Mouse (Mus musculus) small intestine, adult 2 months (tissue): ENCODE measurements at regions not wholly inside any gene's neighbourhood (a gene's known extent, or its start where the extent isn't known, plus 50 kb on each side); places are given as distances from the start of the nearest gene placed in this dataset.

Source experiments
- H3K27ac ChIP-seq: fragments of 200-500 bp; 2 replicates; pipeline ENCODE4 v1.5.1; 2012; ENCODE audit warnings: low read depth, low read length, control low read depth, inconsistent platforms; ENCODE audit not compliant: insufficient read depth
- H3K27me3 ChIP-seq: fragments of 200-500 bp; 2 replicates; pipeline ENCODE4 v1.6.1; 2012; ENCODE audit warnings: mild to moderate bottlenecking, moderate library complexity, low read length, inconsistent platforms; ENCODE audit not compliant: control insufficient read depth, insufficient read depth
- H3K36me3 ChIP-seq: fragments of 200-500 bp; 2 replicates; pipeline ENCODE4 v1.6.1; 2012; ENCODE audit warnings: mild to moderate bottlenecking, low read length, control low read depth, inconsistent platforms; ENCODE audit not compliant: control insufficient read depth, insufficient read depth
- H3K4me1 ChIP-seq: fragments of 200-500 bp; 2 replicates; pipeline ENCODE4 v1.6.1; 2012; ENCODE audit warnings: low read length, inconsistent platforms, mixed read lengths; ENCODE audit not compliant: control insufficient read depth, insufficient read depth, insufficient read length
- H3K4me3 ChIP-seq: fragments of 200-500 bp; 2 replicates; pipeline ENCODE4 v1.5.1; 2012; ENCODE audit warnings: low read depth, mild to moderate bottlenecking, control low read depth, inconsistent platforms, low read length, moderate library complexity
- CTCF ChIP-seq: fragments of 200-500 bp; IDR thresholded peaks from 2 replicates; pipeline ENCODE4 v1.5.1; 2012; ENCODE audit warnings: low read depth, mild to moderate bottlenecking, control low read depth, inconsistent platforms, low read length, moderate library complexity, mixed read lengths; ENCODE audit not compliant: insufficient replicate concordance, insufficient read length; ENCODE audit errors: extremely low read depth
- POLR2A ChIP-seq: fragments of 200-500 bp; IDR thresholded peaks from 2 replicates; pipeline ENCODE4 v1.6.1; 2012; ENCODE audit warnings: low read depth, mild to moderate bottlenecking, control low read depth, inconsistent platforms, low read length, moderate library complexity
- WGBS: fragments of 180-500 bp; shearing (Covaris S2); methylation state at CpG from one replicate; pipeline ENCODE4 v1.1.7; 2018; 5-methylcytosine and 5-hydroxymethylcytosine counted together

DNA sequence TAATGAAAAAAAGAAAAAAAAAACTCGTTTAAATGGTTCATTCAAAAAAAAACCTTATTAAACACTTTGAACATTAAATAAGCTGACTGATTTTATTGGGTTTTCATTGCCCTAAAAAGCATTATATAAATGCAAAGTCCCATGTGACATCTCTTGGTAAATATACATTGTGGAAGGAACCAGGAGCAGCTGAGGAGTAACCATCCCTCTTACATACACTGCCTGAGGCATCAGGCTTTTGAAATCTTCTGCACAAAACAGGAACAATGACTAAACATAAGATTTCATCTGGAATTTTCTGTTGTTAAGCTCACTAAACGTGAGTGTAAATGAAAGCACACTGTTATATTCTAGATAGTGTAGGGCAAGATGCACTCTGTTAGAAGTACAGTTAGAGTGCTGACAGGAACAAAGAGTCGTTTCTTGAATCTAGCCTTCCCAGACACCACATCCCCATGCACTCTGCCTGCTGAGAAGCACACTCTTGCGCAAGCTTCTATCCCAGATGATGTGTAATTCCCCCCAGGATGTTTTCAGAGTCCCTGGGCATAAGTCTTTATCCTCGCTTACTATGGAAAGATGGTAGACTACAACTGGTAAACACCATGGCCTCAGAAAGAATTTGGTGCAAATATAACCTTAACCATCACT, 125.0 kb upstream of the BC052040 start:
- Histone ChIP-seq H3K27me3 (no peaks in the 10 kb centered on the region), H3K4me1 (no peaks in the 10 kb centered on the region), H3K4me3 (no peak overlapping the region), H3K27ac (no peak overlapping the region), H3K36me3 (no peaks in the 10 kb centered on the region)
- TF ChIP-seq CTCF (no peak), POLR2A (no peak)
- WGBS, result 76% methylated on average over 5 of the region's 5 CpGs

DNA sequence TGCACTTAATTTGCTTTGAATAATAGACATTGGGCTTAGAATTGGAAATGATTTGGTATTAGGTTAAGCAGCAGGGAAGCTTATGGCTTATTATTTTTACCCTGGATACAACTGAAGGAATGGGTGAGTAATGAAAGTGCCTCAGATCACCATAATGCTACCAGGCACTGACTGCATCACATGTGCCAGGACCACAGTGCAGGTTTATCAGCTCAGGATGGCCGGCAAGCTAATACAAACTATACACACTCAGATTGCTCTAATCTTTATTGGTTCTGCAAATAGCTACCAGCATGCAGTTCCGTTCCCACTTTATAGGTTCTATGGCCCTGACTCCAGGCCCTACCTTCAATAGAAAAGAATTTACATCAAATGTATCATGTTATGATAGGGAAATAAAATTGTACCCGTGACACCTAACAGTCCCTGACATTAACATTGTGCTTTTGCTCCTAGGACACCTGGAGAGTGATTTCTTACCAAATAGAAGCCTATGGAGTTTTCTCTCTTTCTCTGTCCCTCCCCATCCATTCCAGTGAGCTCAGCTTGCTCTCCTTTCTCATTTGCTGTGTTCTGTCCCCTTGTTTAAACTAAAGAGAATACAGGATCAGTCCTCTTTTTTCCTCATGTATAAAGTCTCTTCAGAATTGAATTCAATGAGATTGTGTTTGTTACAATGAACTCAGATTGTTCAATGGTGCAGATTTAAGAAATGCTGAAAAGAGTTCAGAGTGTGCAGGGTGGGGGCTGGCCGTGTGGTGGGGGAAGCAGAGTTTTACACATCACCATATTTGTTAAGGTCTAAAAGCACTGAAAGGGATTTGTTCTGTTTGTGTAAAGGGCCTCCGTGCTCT, 121.3 kb upstream of the BC052040 start:
- Histone ChIP-seq H3K4me3 (no peak overlapping the region), H3K4me1 (no peaks in the 10 kb centered on the region), H3K36me3 (no peaks in the 10 kb centered on the region), H3K27me3 (no peaks in the 10 kb centered on the region), H3K27ac (no peak overlapping the region)
- WGBS, result 52% methylated on average over 5 of the region's 5 CpGs
- TF ChIP-seq CTCF, result no peak
- no peak for TF ChIP-seq POLR2A

DNA sequence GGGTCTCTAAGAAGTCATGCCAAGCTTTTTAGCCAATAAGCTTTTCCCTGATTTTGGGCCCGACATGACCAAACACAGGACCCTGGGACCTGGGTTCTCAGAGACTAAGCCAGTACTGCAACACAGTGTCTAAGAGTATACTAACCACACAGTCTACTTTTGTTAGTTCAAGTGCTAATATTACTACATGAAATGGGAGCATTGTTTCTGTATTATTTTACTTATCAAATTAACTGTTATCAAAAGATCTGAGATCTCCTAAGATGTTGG, 120.7 kb upstream of the BC052040 start:
- no peak for TF ChIP-seq POLR2A
- TF ChIP-seq CTCF, result no peak
- 93% methylated on average over 1 of the region's 1 CpGs for WGBS
- H3K27ac ChIP-seq, result no peak overlapping the region

DNA sequence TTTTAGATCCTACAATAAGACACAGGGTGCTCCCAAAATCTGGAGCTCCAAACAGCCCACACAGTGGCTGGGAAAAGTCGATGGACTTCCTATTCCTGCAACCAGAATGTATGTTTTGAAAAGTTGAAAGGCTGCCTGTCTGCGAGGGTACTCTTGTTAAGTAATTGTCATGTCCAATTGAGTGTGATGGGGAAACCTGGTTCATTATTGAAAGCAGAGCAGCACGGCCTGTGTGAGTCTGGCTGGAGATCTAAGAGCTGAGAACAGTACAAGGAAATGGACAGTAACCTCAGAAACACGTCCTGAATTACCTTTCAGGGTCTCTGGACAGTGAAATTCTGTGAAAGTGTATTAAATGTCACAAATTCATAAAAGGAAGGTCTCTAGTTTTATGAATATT, 115.3 kb upstream of the BC052040 start:
- no peaks in the 10 kb centered on the region for H3K27me3 ChIP-seq
- H3K4me1 ChIP-seq, result no peaks in the 10 kb centered on the region
- H3K4me3 ChIP-seq, result no peak overlapping the region
- 87% methylated on average over 4 of the region's 4 CpGs for WGBS
- TF ChIP-seq CTCF (no peak), POLR2A (no peak)
- H3K27ac ChIP-seq, result no peak overlapping the region
- H3K36me3 ChIP-seq, result no peaks in the 10 kb centered on the region

More for the DNA sequence above, 120.7 kb upstream of the BC052040 start:
- Histone ChIP-seq H3K27me3 (no peaks in the 10 kb centered on the region), H3K4me3 (no peak overlapping the region), H3K36me3 (no peaks in the 10 kb centered on the region), H3K4me1 (no peaks in the 10 kb centered on the region)

DNA sequence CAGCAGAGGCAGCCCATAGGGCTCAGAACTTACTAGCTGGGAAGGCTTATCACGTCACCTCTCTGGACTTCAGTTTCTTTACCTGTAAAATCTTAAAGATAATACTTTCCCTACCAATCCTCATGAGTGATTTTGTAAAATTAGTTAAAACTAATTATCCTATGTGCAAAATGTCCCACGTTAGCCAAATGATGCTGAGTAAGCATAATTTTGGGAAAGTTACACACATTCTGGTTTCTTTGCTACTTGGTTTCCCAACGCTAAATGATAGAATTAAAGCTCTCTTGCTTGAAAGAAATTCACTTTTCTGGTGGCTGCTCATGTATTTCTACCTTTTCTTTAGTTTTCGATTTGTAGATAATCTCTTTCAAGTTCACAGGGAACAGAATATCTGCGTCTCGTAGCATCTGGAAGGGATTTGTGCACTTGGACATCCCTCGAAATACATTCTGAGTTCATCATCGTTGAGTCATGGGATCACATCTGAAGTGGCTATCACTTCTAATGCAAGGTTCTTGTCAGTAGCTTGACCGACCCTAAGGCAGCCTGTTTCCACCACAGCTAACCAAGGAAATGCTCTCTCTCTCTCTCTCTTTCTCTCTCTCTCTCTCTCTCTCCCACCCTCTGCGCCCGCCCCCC, 114.3 kb upstream of the BC052040 start:
- H3K36me3 ChIP-seq, result no peaks in the 10 kb centered on the region
- WGBS, result 85% methylated on average over 11 of the region's 11 CpGs
- H3K4me1 ChIP-seq, result no peaks in the 10 kb centered on the region
- H3K4me3 ChIP-seq, result no peak overlapping the region
- no peaks in the 10 kb centered on the region for H3K27me3 ChIP-seq
- no peak for TF ChIP-seq POLR2A
- H3K27ac ChIP-seq, result no peak overlapping the region

DNA sequence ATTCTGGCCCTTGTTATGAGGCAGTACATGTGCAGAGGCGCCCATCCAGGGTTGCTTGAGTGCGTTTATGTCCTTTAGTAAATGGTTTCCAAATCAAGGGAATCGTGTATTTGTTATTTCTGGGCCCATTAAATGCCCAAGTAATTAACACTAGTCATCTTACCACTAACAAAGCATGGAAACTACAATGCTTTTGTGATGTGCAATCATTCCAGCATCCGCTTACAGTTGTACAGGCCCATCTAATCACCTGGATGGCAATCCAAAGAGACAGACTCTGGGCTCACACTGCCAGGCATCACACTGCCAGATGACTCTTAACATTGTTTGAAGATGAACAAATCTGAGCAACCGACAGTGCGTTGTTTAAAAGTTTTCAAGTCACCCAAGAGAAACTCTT, 113.6 kb upstream of the BC052040 start:
- Histone ChIP-seq H3K4me1 (no peaks in the 10 kb centered on the region), H3K36me3 (no peaks in the 10 kb centered on the region), H3K4me3 (no peak overlapping the region), H3K27ac (no peak overlapping the region), H3K27me3 (no peaks in the 10 kb centered on the region)
- no peak for TF ChIP-seq CTCF
- TF ChIP-seq POLR2A, result no peak
- 82% methylated on average over 6 of the region's 6 CpGs for WGBS

DNA sequence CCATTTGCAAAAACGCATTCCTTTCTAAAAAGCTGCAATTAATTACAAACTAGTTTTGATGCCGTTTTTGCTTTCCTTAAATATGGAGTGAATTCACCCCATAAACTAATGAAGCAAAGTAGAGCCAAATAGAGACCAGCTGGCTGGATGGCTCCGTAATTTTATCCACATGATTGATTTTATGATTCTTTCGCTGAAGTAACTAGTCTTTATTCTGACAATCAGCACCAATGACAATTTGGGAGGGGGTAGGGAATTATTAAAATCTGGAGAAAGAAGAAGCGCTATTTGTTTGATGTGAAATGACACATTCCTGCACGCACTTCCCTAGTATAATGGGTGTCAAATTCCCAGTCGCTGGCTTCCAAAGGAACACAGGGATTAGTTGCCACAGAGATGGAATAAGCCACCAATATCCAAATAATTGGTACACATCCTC, 113.0 kb upstream of the BC052040 start:
- WGBS, result 84% methylated on average over 7 of the region's 7 CpGs
- Histone ChIP-seq H3K4me3 (no peak overlapping the region), H3K36me3 (no peaks in the 10 kb centered on the region), H3K27me3 (no peaks in the 10 kb centered on the region), H3K4me1 (no peaks in the 10 kb centered on the region), H3K27ac (no peak overlapping the region)
- TF ChIP-seq CTCF, result no peak
- TF ChIP-seq POLR2A, result no peak
